Mouse (Mus musculus) forebrain, embryonic 14.5 days (tissue): Measurements from ENCODE around the gene Rasgrp2. TPM values are rescaled to one million over a fixed set of nuclear protein-coding genes. Genes with fewer than 3 reads are reported as not detected.
A peak's percentile ranks its signal among the peaks of the same experiment; 100 is the strongest.

Source experiments
- ATAC-seq: fragments of 200-750 bp; cut with Nextera tagmentation; 2 replicates; pipeline ENCODE4 v1.8.0; 2017; ENCODE audit warnings: mild to moderate bottlenecking, moderate library complexity
- DNase-seq: peaks from one replicate; pipeline ENCODE4 v3.0.0-alpha.2; 2015; ENCODE audit warnings: low spot score
- H3K27ac ChIP-seq: fragments of 300-500 bp; sonication (generic); 2 replicates; pipeline ENCODE4 v1.5.1; 2014; ENCODE audit warnings: low read depth, mild to moderate bottlenecking, control low read depth, low read length, moderate library complexity
- H3K27me3 ChIP-seq: fragments of 300-500 bp; sonication (generic); replicated peaks from 2 replicates; pipeline ENCODE4 v1.6.1; 2014; ENCODE audit warnings: low read length, control low read depth, mixed read lengths; ENCODE audit not compliant: control insufficient read depth, insufficient read depth
- H3K36me3 ChIP-seq: fragments of 300-500 bp; sonication (generic); 2 replicates; pipeline ENCODE4 v1.6.1; 2014; ENCODE audit warnings: low read length, control low read depth; ENCODE audit not compliant: control insufficient read depth, insufficient read depth
- H3K4me1 ChIP-seq: fragments of 300-500 bp; sonication (generic); 2 replicates; pipeline ENCODE4 v1.6.1; 2014; ENCODE audit warnings: antibody characterized with exemption, low read length, control low read depth; ENCODE audit not compliant: control insufficient read depth, insufficient read depth
- H3K4me2 ChIP-seq: fragments of 300-500 bp; sonication (generic); 2 replicates; pipeline ENCODE4 v1.6.1; 2014; ENCODE audit warnings: mild to moderate bottlenecking, control low read depth, low read length
- H3K4me3 ChIP-seq: fragments of 300-500 bp; sonication (generic); 2 replicates; pipeline ENCODE4 v1.5.1; 2014; ENCODE audit warnings: low read depth, low read length, control low read depth
- H3K9ac ChIP-seq: fragments of 300-500 bp; sonication (generic); 2 replicates; pipeline ENCODE4 v1.6.1; 2014; ENCODE audit warnings: mild to moderate bottlenecking, low read length, control low read depth, moderate library complexity
- H3K9me3 ChIP-seq: fragments of 300-500 bp; sonication (generic); replicated peaks from 2 replicates; pipeline ENCODE4 v1.6.1; 2016; ENCODE audit warnings: low read length, control low read depth, mixed read lengths; ENCODE audit not compliant: control insufficient read depth
- WGBS: fragments of 180-500 bp; shearing (Covaris S2); extraction: QIAGEN DNeasy Blood & Tissue Kit; methylation state at CpG from one replicate; pipeline ENCODE4 v1.1.7; 2014; 5-methylcytosine and 5-hydroxymethylcytosine counted together
- polyA plus RNA-seq: library from polyadenylated mRNA; unstranded; fragments of >200 nt; fragmentation: Nextera tagmentation; extraction: Ambion mirVana; gene quantifications from 2 replicates; pipeline ENCODE4 v1.2.1, GENCODE M21; 2014

Rasgrp2 gene
- polyA plus RNA-seq, 1 experiment from 2014 or later: 28.6 TPM

GRCm38 (mm10) chr19:6398447-6399284 lies 474 bp upstream of the Rasgrp2 start:
- Histone ChIP-seq H3K9ac (peak overlapping the region; percentile 75), H3K36me3 (no peaks in the 10 kb centered on the region), H3K4me3 (peak overlapping the region; percentile 64), H3K9me3 (no peaks in the 10 kb centered on the region), H3K4me1 (peaks cover 17% of the 10 kb centered on the region), H3K4me2 (peak overlapping the region; percentile 99), H3K27ac (0 out of 2 replicates have a peak overlapping the region, but pooled peaks have one; percentile 33), H3K27me3 (peaks cover 17% of the 10 kb centered on the region; the same call in 1 of the 2 replicates)
- 1% methylated on average over 38 of the region's 39 CpGs for WGBS
- ATAC-seq: peak; percentile 67
- peak; percentile 75 for DNase-seq

- no peak for ATAC-seq
- peak overlapping the region; percentile 21; the same call in 1 of the 2 replicates for H3K27ac ChIP-seq
- no peak for DNase-seq
These were observed 1.3 kb downstream of the Rasgrp2 start for GRCm38 (mm10) chr19:6400096-6401086.

GRCm38 (mm10) chr19:6401131-6401815 lies 2.1 kb downstream of the Rasgrp2 start:
- peak overlapping the region; percentile 14; the same call in 1 of the 2 replicates for H3K4me3 ChIP-seq
- H3K9ac ChIP-seq: peak overlapping the region; percentile 13
- no peak overlapping the region for H3K27ac ChIP-seq
- DNase-seq: peak; percentile 59
- H3K4me1 ChIP-seq: peaks cover 17% of the 10 kb centered on the region
- WGBS: 0% methylated on average over 32 of the region's 32 CpGs
- ATAC-seq: peak; percentile 13; the same call in 1 of the 2 replicates
- peak overlapping the region; percentile 52 for H3K4me2 ChIP-seq
- H3K9me3 ChIP-seq: no peaks in the 10 kb centered on the region
- peaks cover 17% of the 10 kb centered on the region; the same call in 1 of the 2 replicates for H3K27me3 ChIP-seq
- H3K36me3 ChIP-seq: no peaks in the 10 kb centered on the region

More at GRCm38 (mm10) chr19:6400096-6401086, 1.3 kb downstream of the Rasgrp2 start:
- Histone ChIP-seq H3K4me1 (peaks cover 17% of the 10 kb centered on the region), H3K27me3 (peaks cover 17% of the 10 kb centered on the region; the same call in 1 of the 2 replicates), H3K4me3 (peak overlapping the region; percentile 64), H3K36me3 (no peaks in the 10 kb centered on the region), H3K4me2 (peak overlapping the region; percentile 99), H3K9me3 (no peaks in the 10 kb centered on the region), H3K9ac (peak overlapping the region; percentile 75)
- WGBS: 3% methylated on average over 29 of the region's 29 CpGs

- Histone ChIP-seq H3K9ac (no peak overlapping the region), H3K9me3 (no peaks in the 10 kb centered on the region), H3K27me3 (peaks cover 17% of the 10 kb centered on the region; the same call in 1 of the 2 replicates), H3K4me2 (peak overlapping the region; percentile 52), H3K36me3 (no peaks in the 10 kb centered on the region), H3K4me1 (peaks cover 17% of the 10 kb centered on the region), H3K4me3 (peak overlapping the region; percentile 14; the same call in 1 of the 2 replicates), H3K27ac (no peak overlapping the region)
- WGBS: 14% methylated on average over 9 of the region's 9 CpGs
- ATAC-seq (no peak), DNase-seq (no peak)
These were observed 2.8 kb downstream of the Rasgrp2 start for GRCm38 (mm10) chr19:6401951-6402350.

- 84% methylated on average over 10 of the region's 10 CpGs for WGBS
- Histone ChIP-seq H3K27ac (no peak overlapping the region), H3K9ac (no peak overlapping the region), H3K4me2 (no peak overlapping the region), H3K4me1 (peaks cover 11% of the 10 kb centered on the region), H3K27me3 (peaks cover 17% of the 10 kb centered on the region; the same call in 1 of the 2 replicates), H3K9me3 (no peaks in the 10 kb centered on the region), H3K36me3 (no peaks in the 10 kb centered on the region), H3K4me3 (no peak overlapping the region)
- ATAC-seq (no peak), DNase-seq (no peak)
These were observed 4.7 kb downstream of the Rasgrp2 start for GRCm38 (mm10) chr19:6403869-6404268.

GRCm38 (mm10) chr19:6405433-6405832 lies 6.3 kb downstream of the Rasgrp2 start:
- Histone ChIP-seq H3K4me3 (no peak overlapping the region), H3K36me3 (no peaks in the 10 kb centered on the region), H3K4me1 (peaks cover 6% of the 10 kb centered on the region), H3K9ac (no peak overlapping the region), H3K4me2 (no peak overlapping the region), H3K27me3 (peaks cover 14% of the 10 kb centered on the region; the same call in 1 of the 2 replicates), H3K27ac (no peak overlapping the region), H3K9me3 (no peaks in the 10 kb centered on the region)
- DNase-seq (no peak), ATAC-seq (no peak)
- 70% methylated on average over 10 of the region's 10 CpGs for WGBS

GRCm38 (mm10) chr19:6407109-6407508 lies 8.0 kb downstream of the Rasgrp2 start:
- no peaks in the 10 kb centered on the region for H3K9me3 ChIP-seq
- H3K27ac ChIP-seq: no peak overlapping the region
- DNase-seq (no peak), ATAC-seq (no peak)
- no peaks in the 10 kb centered on the region for H3K36me3 ChIP-seq
- no peak overlapping the region for H3K4me2 ChIP-seq
- 0 out of 2 replicates have a peak, but pooled peaks cover under 1% of the 10 kb centered on the region for H3K27me3 ChIP-seq
- no peaks in the 10 kb centered on the region for H3K4me1 ChIP-seq
- 87% methylated on average over 8 of the region's 8 CpGs for WGBS
- no peak overlapping the region for H3K4me3 ChIP-seq
- no peak overlapping the region for H3K9ac ChIP-seq
